Mouse (Mus musculus) heart, postnatal 0 days (tissue): ENCODE results near the gene Smim13. TPM values are rescaled to one million over a fixed set of nuclear protein-coding genes. Genes with fewer than 3 reads are reported as not detected.
A peak's percentile ranks its signal among the peaks of the same experiment; 100 is the strongest.

Experiments used
- ATAC-seq: fragments of 200-750 bp; cut with Nextera tagmentation; 2 replicates; pipeline ENCODE4 v1.8.0; 2017; ENCODE audit warnings: low read depth, moderate number of reproducible peaks, moderate library complexity; ENCODE audit not compliant: insufficient read depth
- DNase-seq: peaks from one replicate; pipeline ENCODE4 v3.0.0-alpha.2; 2016; ENCODE audit warnings: low spot score
- H3K27ac ChIP-seq: fragments of 300-500 bp; sonication (generic); 2 replicates; pipeline ENCODE4 v1.5.1; 2014; ENCODE audit warnings: low read depth, mild to moderate bottlenecking
- H3K27me3 ChIP-seq: fragments of 300-500 bp; sonication (generic); 2 replicates; pipeline ENCODE4 v1.6.1; 2014; ENCODE audit warnings: low read length, mixed read lengths; ENCODE audit not compliant: control insufficient read depth, insufficient read depth
- H3K36me3 ChIP-seq: fragments of 300-500 bp; sonication (generic); replicated peaks from 2 replicates; pipeline ENCODE4 v1.6.1; 2014; ENCODE audit warnings: low read length, mixed read lengths; ENCODE audit not compliant: control insufficient read depth, insufficient read depth
- H3K4me1 ChIP-seq: fragments of 300-500 bp; sonication (generic); 2 replicates; pipeline ENCODE4 v1.6.1; 2014; ENCODE audit warnings: antibody characterized with exemption; ENCODE audit not compliant: control insufficient read depth, insufficient read depth
- H3K4me2 ChIP-seq: fragments of 300-500 bp; sonication (generic); 2 replicates; pipeline ENCODE4 v1.6.1; 2014; ENCODE audit warnings: low read depth, mild to moderate bottlenecking, low read length, moderate library complexity
- H3K4me3 ChIP-seq: fragments of 300-500 bp; sonication (generic); 2 replicates; pipeline ENCODE4 v1.5.1; 2014; ENCODE audit warnings: low read depth, low read length
- H3K9ac ChIP-seq: fragments of 300-500 bp; sonication (generic); replicated peaks from 2 replicates; pipeline ENCODE4 v1.6.1; 2014; ENCODE audit warnings: low read depth, low read length, mixed read lengths
- H3K9me3 ChIP-seq: fragments of 300-500 bp; sonication (generic); replicated peaks from 2 replicates; pipeline ENCODE4 v1.6.1; 2016; ENCODE audit warnings: low read length; ENCODE audit not compliant: control insufficient read depth
- CTCF ChIP-seq: IDR thresholded peaks from 2 replicates; pipeline ENCODE4 v1.5.1; 2016; ENCODE audit warnings: antibody characterized with exemption, control low read depth, low read depth
- EP300 ChIP-seq: IDR thresholded peaks from 2 replicates; pipeline ENCODE4 v1.6.1; 2016; ENCODE audit warnings: antibody characterized with exemption, low read depth
- WGBS: fragments of 180-500 bp; shearing (Covaris S2); extraction: QIAGEN DNeasy Blood & Tissue Kit; methylation state at CpG from one replicate; pipeline ENCODE4 v1.1.7; 2014; 5-methylcytosine and 5-hydroxymethylcytosine counted together
- polyA plus RNA-seq: library from polyadenylated mRNA; unstranded; fragments of >200 nt; fragmentation: Nextera tagmentation; extraction: Ambion mirVana; gene quantifications from 2 replicates; pipeline ENCODE4 v1.2.1, GENCODE M21; 2015
- total RNA-seq: library from RNA; depleted of rRNA; stranded (reverse); fragments of >200 nt; gene quantifications from 2 replicates; pipeline ENCODE4 v1.2.3, GENCODE M21; 2014; ENCODE audit warnings: low replicate concordance

Smim13 gene
- total and polyA plus RNA-seq, 2 experiments from 2014 or later, result 7.9 to 15.5 TPM

DNA sequence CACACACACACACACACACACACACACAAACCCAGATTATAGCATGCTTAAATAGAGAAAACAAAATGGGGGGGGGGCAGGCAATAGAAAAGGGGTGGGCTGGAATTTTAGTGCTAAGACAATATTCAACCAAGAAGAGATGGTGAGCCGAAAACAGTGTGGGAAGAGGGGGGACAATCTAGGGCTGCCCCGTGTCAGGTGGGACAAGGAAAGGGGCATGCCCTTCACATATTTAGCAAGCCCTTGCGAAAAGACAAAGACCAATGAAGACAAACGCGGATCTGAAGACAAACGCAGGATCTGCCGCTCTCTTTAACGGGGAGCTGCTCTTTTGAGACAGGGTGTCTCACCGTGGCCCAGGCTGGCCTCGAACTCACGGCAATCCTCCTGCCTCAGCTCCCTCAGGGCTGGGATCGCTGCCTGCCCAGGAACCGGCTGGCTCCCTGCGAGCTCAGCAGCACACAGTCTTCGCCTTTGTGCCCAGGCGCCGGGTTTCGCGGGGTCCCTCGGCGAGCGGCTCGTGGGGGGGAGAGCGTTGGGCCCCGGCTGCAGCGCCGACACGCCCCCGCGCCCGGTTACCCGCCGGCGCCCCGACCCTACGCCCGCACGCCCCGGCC, 29.8 kb upstream of the Smim13 start:
- Histone ChIP-seq H3K9me3 (peaks cover 6% of the 10 kb centered on the region), H3K27ac (no peak overlapping the region), H3K4me2 (peak overlapping the region; percentile 76), H3K36me3 (no peaks in the 10 kb centered on the region), H3K4me3 (peak overlapping the region; percentile 50), H3K27me3 (no peaks in the 10 kb centered on the region), H3K9ac (no peak overlapping the region), H3K4me1 (no peaks in the 10 kb centered on the region; the same call in 1 of the 2 replicates)
- 3% methylated on average over 27 of the region's 39 CpGs for WGBS
- TF ChIP-seq CTCF (no peak), EP300 (no peak)
- DNase-seq (no peak), ATAC-seq (no peak)

- DNase-seq (peak; percentile 36), ATAC-seq (peak; percentile 93)
- no peaks in the 10 kb centered on the region for H3K27me3 ChIP-seq
- H3K36me3 ChIP-seq, result no peaks in the 10 kb centered on the region
- H3K4me3 ChIP-seq, result peak within 1 kb of the TSS; percentile 50
- no peaks in the 10 kb centered on the region; the same call in 1 of the 2 replicates for H3K4me1 ChIP-seq
- H3K9me3 ChIP-seq, result peaks cover 6% of the 10 kb centered on the region
- H3K9ac ChIP-seq, result no peak within 1 kb of the TSS
- peak within 1 kb of the TSS; percentile 76 for H3K4me2 ChIP-seq
- WGBS, result 2% methylated on average over 60 of the region's 77 CpGs
- TF ChIP-seq EP300 (no peak), CTCF (peak; percentile 29)
- H3K27ac ChIP-seq, result no peak within 1 kb of the TSS
Measured at GRCm38 (mm10) chr13:41220304-41220834, 29.3 kb upstream of the Smim13 start, which contains the start of gene Elovl2. Elovl2 (minus strand) TSS chr13:41220405.

DNA sequence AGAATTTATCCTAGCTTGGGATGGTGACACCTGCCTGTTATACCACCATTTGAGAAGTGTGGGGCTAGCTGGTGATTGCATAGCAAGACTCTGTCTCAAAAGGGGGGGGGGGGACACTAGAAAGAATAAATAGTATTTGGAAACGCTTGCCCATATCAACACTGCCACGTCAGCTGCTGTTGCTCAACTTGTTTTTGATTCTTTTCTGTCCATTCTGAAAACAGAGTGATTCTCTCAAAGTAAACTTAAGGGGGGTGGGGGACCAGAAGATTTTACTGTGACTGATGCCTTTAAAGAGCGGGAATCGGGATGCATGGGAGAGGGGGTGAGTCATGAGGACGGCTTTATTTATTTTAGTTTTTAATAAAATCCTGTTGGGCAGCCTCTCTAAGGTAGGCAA, 23.1 kb upstream of the Smim13 start:
- Histone ChIP-seq H3K4me2 (no peak overlapping the region), H3K4me3 (no peak overlapping the region), H3K4me1 (no peaks in the 10 kb centered on the region), H3K27ac (no peak overlapping the region), H3K27me3 (no peaks in the 10 kb centered on the region), H3K9ac (no peak overlapping the region), H3K9me3 (no peaks in the 10 kb centered on the region; the same call in 1 of the 2 replicates), H3K36me3 (no peaks in the 10 kb centered on the region)
- ATAC-seq, result no peak
- no peak for DNase-seq
- TF ChIP-seq EP300, result no peak
- no peak for TF ChIP-seq CTCF
- WGBS, result 74% methylated on average over 5 of the region's 5 CpGs

DNA sequence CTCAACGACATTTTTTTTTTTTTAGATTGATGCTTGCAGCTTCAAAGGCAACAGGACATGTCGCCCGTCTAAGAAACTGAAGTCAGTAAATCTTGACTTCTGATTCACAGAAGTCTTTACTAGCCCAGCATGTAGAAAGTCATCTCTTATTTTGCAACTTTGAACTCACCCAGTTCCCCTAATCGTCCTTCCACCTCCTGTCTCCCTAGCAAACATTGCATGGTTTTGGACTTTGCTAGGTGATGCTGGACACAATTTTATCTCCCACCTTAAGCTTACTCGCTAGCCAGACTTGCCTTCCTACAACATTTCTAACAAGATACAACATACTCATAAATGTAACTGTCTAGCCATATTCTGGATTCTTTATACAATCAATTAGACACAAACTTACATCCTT, 21.6 kb upstream of the Smim13 start:
- Histone ChIP-seq H3K4me3 (no peak overlapping the region), H3K9me3 (no peaks in the 10 kb centered on the region), H3K27me3 (no peaks in the 10 kb centered on the region), H3K9ac (no peak overlapping the region), H3K27ac (no peak overlapping the region), H3K4me2 (no peak overlapping the region), H3K4me1 (no peaks in the 10 kb centered on the region), H3K36me3 (no peaks in the 10 kb centered on the region)
- 74% methylated on average over 5 of the region's 5 CpGs for WGBS
- DNase-seq (no peak), ATAC-seq (no peak)
- TF ChIP-seq CTCF (no peak), EP300 (no peak)

DNA sequence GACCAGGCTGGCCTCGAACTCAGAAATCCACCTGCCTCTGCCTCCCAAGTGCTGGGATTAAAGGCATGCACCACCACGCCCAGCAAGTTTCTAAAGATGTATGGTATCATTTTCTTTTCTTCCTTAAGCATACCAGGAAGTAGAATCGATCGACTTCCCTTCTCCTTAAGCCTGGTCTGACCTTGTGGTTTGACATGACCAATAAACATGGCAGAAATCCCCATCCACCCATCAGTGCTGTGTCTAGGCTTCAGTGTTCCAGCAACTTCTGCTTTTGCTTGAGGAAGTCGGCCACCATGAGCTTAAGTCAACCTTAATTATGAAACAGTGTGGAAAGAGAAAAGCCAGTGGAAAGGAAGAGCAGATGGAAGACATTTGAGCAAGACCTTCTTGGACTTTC, 19.4 kb upstream of the Smim13 start:
- Histone ChIP-seq H3K4me1 (no peaks in the 10 kb centered on the region), H3K9ac (no peak overlapping the region), H3K27ac (no peak overlapping the region), H3K4me2 (no peak overlapping the region), H3K4me3 (no peak overlapping the region), H3K36me3 (no peaks in the 10 kb centered on the region), H3K27me3 (no peaks in the 10 kb centered on the region), H3K9me3 (no peaks in the 10 kb centered on the region)
- DNase-seq, result no peak
- ATAC-seq, result no peak
- TF ChIP-seq EP300 (no peak), CTCF (no peak)
- 72% methylated on average over 4 of the region's 5 CpGs for WGBS
